In the genomic region with DNA sequence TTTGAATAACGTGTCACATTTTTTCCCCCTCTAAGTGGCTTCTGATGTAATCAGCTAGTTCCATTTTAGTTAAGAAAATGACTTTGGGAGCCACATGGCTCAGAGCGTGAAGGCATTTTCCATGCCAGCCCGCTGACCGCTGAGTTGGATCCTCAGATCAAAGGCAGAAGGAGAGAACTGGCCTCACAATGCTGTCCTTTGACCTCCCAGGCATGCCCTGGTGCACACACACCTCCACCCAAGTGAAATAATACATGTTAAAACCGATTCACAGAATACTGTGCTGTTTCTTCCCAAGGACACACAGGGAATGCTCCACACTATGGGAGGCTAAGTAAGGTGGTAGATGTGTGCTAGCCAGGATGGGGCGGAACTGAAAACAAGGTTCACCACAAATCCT, we compare ENCODE assay signal across 21 mouse cellular contexts.
A peak's percentile ranks its signal among the peaks of the same experiment; 100 is the strongest.
DNase-seq lines count a peak whose midpoint lies in the region; ATAC-seq lines count a peak whose summit lies in the region.
"Had no signal": no experiment of that assay in that cellular context is flagged by ENCODE, and none has a peak within 500 bp of the region (broad histone marks: within the 10 kb centered on the region; RNA-seq: fewer than 3 reads in every experiment).

No protein-coding gene starts in this region.

- peak; percentile 11 to 19 for DNase-seq in adrenal gland, postnatal 36 days
- DNase-seq in adrenal gland, adult 18-20 months (ENCODE audit: low spot score in 2 of 2) = no peak
- peak; percentile 16 for DNase-seq in midbrain, embryonic 10.5 days (ENCODE audit: low spot score)
- DNase-seq in midbrain, embryonic 14.5 days = no peak
- DNase-seq in limb, embryonic 10.5 days (ENCODE audit: low spot score) = peak; percentile 31
- DNase-seq in Muller cell, postnatal 12 days (ENCODE audit: inconsistent ontology term) = no peak
- no peak for DNase-seq in layer of hippocampus, adult 8-10 months (ENCODE audit: low spot score in 2 of 2)
- DNase-seq: cerebellum, adult 18-20 months; gastrocnemius, postnatal 25 days; left cerebral cortex, postnatal 4 days; lung, adult 2 months; retina, postnatal 1 day; thymus, adult 2 months had no signal

- ATAC-seq in midbrain, embryonic 14.5 days (ENCODE audit: low FRiP score, low TSS enrichment) = no peak
- peak; percentile 91 for ATAC-seq in kidney, embryonic 16.5 days (ENCODE audit: low FRiP score, low TSS enrichment)
- ATAC-seq: forebrain, embryonic 14.5 days; liver, embryonic 12.5 days had no signal

- no peak overlapping the region for H3K27ac ChIP-seq in midbrain, embryonic 10.5 days (replicated peaks)
- no peak overlapping the region for H3K27ac ChIP-seq in midbrain, embryonic 14.5 days (replicated peaks; ENCODE audit: low read depth, low read length)
- peak overlapping the region; percentile 50; the same call in 1 of the 2 replicates for H3K27ac ChIP-seq in kidney, embryonic 16.5 days (ENCODE audit: low read length)
- 0 out of 2 replicates have a peak overlapping the region, but pooled peaks have one; percentile 5 for H3K27ac ChIP-seq in limb, embryonic 10.5 days
- H3K27ac ChIP-seq: embryonic facial prominence, embryonic 13.5 days; hindbrain, embryonic 12.5 days; layer of hippocampus, adult 2 months; liver, embryonic 12.5 days; stomach, embryonic 15.5 days had no signal

- no peak overlapping the region for H3K4me3 ChIP-seq in midbrain, embryonic 10.5 days
- no peak overlapping the region for H3K4me3 ChIP-seq in midbrain, embryonic 14.5 days (replicated peaks; ENCODE audit: low read depth, low read length)
- H3K4me3 ChIP-seq in kidney, embryonic 16.5 days (ENCODE audit: low read length) = no peak overlapping the region
- no peak overlapping the region for H3K4me3 ChIP-seq in limb, embryonic 10.5 days
- H3K4me3 ChIP-seq: embryonic facial prominence, embryonic 13.5 days; hindbrain, embryonic 12.5 days; layer of hippocampus, adult 2 months; liver, embryonic 12.5 days; megakaryocyte, embryonic 14.5 days; stomach, embryonic 15.5 days had no signal

- no peaks in the 10 kb centered on the region for H3K9me3 ChIP-seq in midbrain, embryonic 10.5 days (replicated peaks)
- H3K9me3 ChIP-seq in midbrain, embryonic 14.5 days (ENCODE audit: control insufficient read depth, low read length) = no peaks in the 10 kb centered on the region
- no peaks in the 10 kb centered on the region for H3K9me3 ChIP-seq in kidney, embryonic 16.5 days (ENCODE audit: low read length)
- no peaks in the 10 kb centered on the region for H3K9me3 ChIP-seq in limb, embryonic 10.5 days (replicated peaks)
- H3K9me3 ChIP-seq: embryonic facial prominence, embryonic 13.5 days; hindbrain, embryonic 12.5 days; liver, embryonic 12.5 days; megakaryocyte, embryonic 14.5 days; stomach, embryonic 15.5 days had no signal

- H3K9ac ChIP-seq in midbrain, embryonic 14.5 days (replicated peaks; ENCODE audit: low read length) = no peak overlapping the region
- H3K9ac ChIP-seq in kidney, embryonic 16.5 days (replicated peaks; ENCODE audit: low read length) = no peak overlapping the region
- H3K9ac ChIP-seq: embryonic facial prominence, embryonic 13.5 days; hindbrain, embryonic 12.5 days; liver, embryonic 12.5 days; stomach, embryonic 15.5 days had no signal

- no peaks in the 10 kb centered on the region for H3K27me3 ChIP-seq in midbrain, embryonic 10.5 days (ENCODE audit: low read depth, poor library complexity, severe bottlenecking)
- no peaks in the 10 kb centered on the region for H3K27me3 ChIP-seq in midbrain, embryonic 14.5 days (ENCODE audit: control insufficient read depth, insufficient read depth, low read length)
- H3K27me3 ChIP-seq in kidney, embryonic 16.5 days (ENCODE audit: insufficient read depth, low read length) = no peaks in the 10 kb centered on the region
- H3K27me3 ChIP-seq in limb, embryonic 10.5 days (ENCODE audit: low read depth, poor library complexity, severe bottlenecking) = no peaks in the 10 kb centered on the region
- H3K27me3 ChIP-seq: embryonic facial prominence, embryonic 13.5 days; hindbrain, embryonic 12.5 days; liver, embryonic 12.5 days; megakaryocyte, embryonic 14.5 days; stomach, embryonic 15.5 days had no signal

- H3K36me3 ChIP-seq in midbrain, embryonic 10.5 days = no peaks in the 10 kb centered on the region
- H3K36me3 ChIP-seq in midbrain, embryonic 14.5 days (ENCODE audit: control insufficient read depth, insufficient read depth, low read length) = no peaks in the 10 kb centered on the region
- no peaks in the 10 kb centered on the region for H3K36me3 ChIP-seq in kidney, embryonic 16.5 days (ENCODE audit: insufficient read depth, low read length)
- H3K36me3 ChIP-seq in limb, embryonic 10.5 days = no peaks in the 10 kb centered on the region
- H3K36me3 ChIP-seq: embryonic facial prominence, embryonic 13.5 days; hindbrain, embryonic 12.5 days; liver, embryonic 12.5 days; stomach, embryonic 15.5 days had no signal

- H3K4me2 ChIP-seq in midbrain, embryonic 14.5 days (ENCODE audit: low read length) = no peak overlapping the region
- no peak overlapping the region for H3K4me2 ChIP-seq in kidney, embryonic 16.5 days (replicated peaks; ENCODE audit: low read depth, low read length)
- H3K4me2 ChIP-seq: embryonic facial prominence, embryonic 13.5 days; hindbrain, embryonic 12.5 days; liver, embryonic 12.5 days; stomach, embryonic 15.5 days had no signal

- peaks cover 10% of the 10 kb centered on the region for H3K4me1 ChIP-seq in midbrain, embryonic 10.5 days
- no peaks in the 10 kb centered on the region for H3K4me1 ChIP-seq in midbrain, embryonic 14.5 days (ENCODE audit: control insufficient read depth, insufficient read depth, low read length)
- H3K4me1 ChIP-seq in kidney, embryonic 16.5 days (ENCODE audit: insufficient read depth, low read length) = peaks cover 11% of the 10 kb centered on the region
- peaks cover 15% of the 10 kb centered on the region for H3K4me1 ChIP-seq in limb, embryonic 10.5 days
- H3K4me1 ChIP-seq: embryonic facial prominence, embryonic 13.5 days; hindbrain, embryonic 12.5 days; liver, embryonic 12.5 days; megakaryocyte, embryonic 14.5 days; stomach, embryonic 15.5 days had no signal

- 38% methylated on average over 6 of the region's 6 CpGs for WGBS in midbrain, embryonic 10.5 days
- WGBS in midbrain, embryonic 14.5 days = 29% methylated on average over 6 of the region's 6 CpGs
- 38% methylated on average over 6 of the region's 6 CpGs for WGBS in kidney, embryonic 16.5 days
- WGBS in limb, embryonic 10.5 days = 61% methylated on average over 6 of the region's 6 CpGs

Comparison
In these comparisons a context has a peak if more than half of its experiments do, and no peak if none do; other contexts are left out.
1. DNase-seq: peak in adrenal gland, postnatal 36 days (2 of 2), midbrain, embryonic 10.5 days (single experiment) and limb, embryonic 10.5 days (single experiment); none in adrenal gland, adult 18-20 months (0 of 2), midbrain, embryonic 14.5 days (single experiment), Muller cell, postnatal 12 days (single experiment) and layer of hippocampus, adult 8-10 months (0 of 2).
2. H3K27ac ChIP-seq: peak in kidney, embryonic 16.5 days (single experiment) and limb, embryonic 10.5 days (single experiment); none in midbrain, embryonic 10.5 days (single experiment) and midbrain, embryonic 14.5 days (single experiment).